Mouse (Mus musculus) small intestine, adult 2 months (tissue): ENCODE results near the gene Ros1. TPM values are rescaled to one million over a fixed set of nuclear protein-coding genes. Genes with fewer than 3 reads are reported as not detected.

ENCODE experiments used
- H3K27ac ChIP-seq: fragments of 200-500 bp; 2 replicates; pipeline ENCODE4 v1.5.1; 2012; ENCODE audit warnings: low read depth, low read length, control low read depth, inconsistent platforms; ENCODE audit not compliant: insufficient read depth
- H3K27me3 ChIP-seq: fragments of 200-500 bp; 2 replicates; pipeline ENCODE4 v1.6.1; 2012; ENCODE audit warnings: mild to moderate bottlenecking, moderate library complexity, low read length, inconsistent platforms; ENCODE audit not compliant: control insufficient read depth, insufficient read depth
- H3K36me3 ChIP-seq: fragments of 200-500 bp; 2 replicates; pipeline ENCODE4 v1.6.1; 2012; ENCODE audit warnings: mild to moderate bottlenecking, low read length, control low read depth, inconsistent platforms; ENCODE audit not compliant: control insufficient read depth, insufficient read depth
- H3K4me1 ChIP-seq: fragments of 200-500 bp; 2 replicates; pipeline ENCODE4 v1.6.1; 2012; ENCODE audit warnings: low read length, inconsistent platforms, mixed read lengths; ENCODE audit not compliant: control insufficient read depth, insufficient read depth, insufficient read length
- H3K4me3 ChIP-seq: fragments of 200-500 bp; 2 replicates; pipeline ENCODE4 v1.5.1; 2012; ENCODE audit warnings: low read depth, mild to moderate bottlenecking, control low read depth, inconsistent platforms, low read length, moderate library complexity
- CTCF ChIP-seq: fragments of 200-500 bp; IDR thresholded peaks from 2 replicates; pipeline ENCODE4 v1.5.1; 2012; ENCODE audit warnings: low read depth, mild to moderate bottlenecking, control low read depth, inconsistent platforms, low read length, moderate library complexity, mixed read lengths; ENCODE audit not compliant: insufficient replicate concordance, insufficient read length; ENCODE audit errors: extremely low read depth
- POLR2A ChIP-seq: fragments of 200-500 bp; IDR thresholded peaks from 2 replicates; pipeline ENCODE4 v1.6.1; 2012; ENCODE audit warnings: low read depth, mild to moderate bottlenecking, control low read depth, inconsistent platforms, low read length, moderate library complexity
- WGBS: fragments of 180-500 bp; shearing (Covaris S2); methylation state at CpG from one replicate; pipeline ENCODE4 v1.1.7; 2018; 5-methylcytosine and 5-hydroxymethylcytosine counted together
- polyA plus RNA-seq: library from polyadenylated mRNA; depleted of rRNA; stranded (reverse); fragments of >200 nt; gene quantifications from 2 replicates; pipeline ENCODE4 v1.2.3, GENCODE M21; 2012; rRNA removed

The Ros1 gene
- polyA plus RNA-seq = 0.03 and 0.25 TPM in 2 replicates

DNA sequence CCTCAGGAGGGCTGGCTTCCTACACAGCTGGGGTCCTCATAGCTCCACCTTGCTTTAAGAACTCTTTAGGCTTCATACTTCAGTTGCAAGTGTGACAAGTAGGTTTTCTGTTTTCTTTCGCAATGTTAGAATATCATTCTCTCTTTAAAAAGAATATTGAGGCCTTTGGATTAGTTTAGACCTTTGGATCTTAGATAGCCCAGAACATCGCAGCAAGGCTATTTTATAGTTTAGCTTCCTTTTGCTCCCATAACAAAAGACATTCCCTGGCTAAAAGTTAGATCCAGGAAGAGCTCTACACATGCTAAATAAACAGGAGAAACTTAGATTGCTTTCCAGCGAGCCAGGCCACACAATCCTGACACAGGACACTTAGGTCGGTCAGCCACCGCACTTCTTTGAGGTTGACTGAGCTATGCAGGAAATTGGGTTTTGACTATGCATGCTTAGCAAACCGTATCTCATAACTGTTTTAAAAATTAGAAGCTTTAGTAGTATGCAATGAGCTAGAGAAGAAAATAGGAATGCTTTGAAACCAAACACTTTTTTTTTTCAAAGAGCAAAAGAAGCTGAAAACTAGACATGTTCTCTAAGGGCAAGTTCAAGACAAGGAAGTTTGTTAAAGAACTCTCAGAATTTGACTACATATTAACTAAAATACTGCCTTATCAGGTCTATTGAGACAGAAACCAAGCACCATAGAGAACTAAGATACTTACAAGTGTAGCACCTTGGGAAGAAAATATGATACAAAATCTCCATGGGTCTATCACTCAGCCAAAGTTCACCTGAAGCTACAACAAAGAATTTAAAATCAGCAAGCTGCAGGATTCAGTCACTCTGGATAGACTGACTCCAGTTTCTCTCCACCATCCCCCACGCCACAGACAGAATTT is at the start of gene Ros1:
TSS of gene Ros1 (minus strand) at position 288 of the 896 bp plus-strand sequence.
- no peaks in the 10 kb centered on the region for H3K4me1 ChIP-seq
- H3K27me3 ChIP-seq = no peaks in the 10 kb centered on the region
- H3K27ac ChIP-seq = peak within 1 kb of the TSS; percentile 73
- WGBS = 32% methylated on average over 7 of the region's 7 CpGs
- H3K36me3 ChIP-seq = 0 out of 2 replicates have a peak, but pooled peaks cover 1% of the 10 kb centered on the region
- no peak within 1 kb of the TSS for H3K4me3 ChIP-seq
- no peak for TF ChIP-seq CTCF
- TF ChIP-seq POLR2A = no peak

DNA sequence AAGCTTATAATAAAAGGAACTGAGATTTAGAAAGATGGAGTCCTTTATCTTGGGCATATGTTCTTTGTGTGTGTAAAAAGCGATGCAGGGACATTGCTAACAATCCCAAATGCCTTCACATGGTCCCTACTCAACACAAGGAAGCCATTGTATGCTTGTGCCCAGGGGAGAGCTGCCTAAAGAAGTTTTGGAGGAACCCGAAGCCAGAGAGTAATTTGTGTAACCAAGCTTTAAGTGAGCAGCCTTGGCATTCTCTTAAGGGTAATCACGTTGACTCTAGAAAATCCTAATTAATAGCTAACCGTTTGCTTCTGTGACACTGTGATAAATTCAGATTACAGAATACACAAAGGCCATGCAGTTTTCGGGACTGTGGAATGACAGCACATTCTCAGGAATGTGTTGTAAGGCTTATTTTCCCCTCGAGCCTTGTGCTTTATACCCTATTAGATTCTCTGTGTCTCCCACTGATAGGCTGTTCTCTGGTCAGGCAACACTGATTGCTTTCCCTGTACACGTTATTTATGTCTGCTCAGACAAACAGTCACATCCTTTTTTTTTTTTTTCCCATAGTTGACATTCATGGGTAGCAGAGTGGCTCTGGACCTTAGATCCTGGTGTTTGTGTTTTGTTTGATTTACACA is 47.8 kb upstream of the Ros1 start:
- WGBS = 48% methylated on average over 7 of the region's 7 CpGs
- Histone ChIP-seq H3K27ac (no peak overlapping the region), H3K4me3 (no peak overlapping the region)

DNA sequence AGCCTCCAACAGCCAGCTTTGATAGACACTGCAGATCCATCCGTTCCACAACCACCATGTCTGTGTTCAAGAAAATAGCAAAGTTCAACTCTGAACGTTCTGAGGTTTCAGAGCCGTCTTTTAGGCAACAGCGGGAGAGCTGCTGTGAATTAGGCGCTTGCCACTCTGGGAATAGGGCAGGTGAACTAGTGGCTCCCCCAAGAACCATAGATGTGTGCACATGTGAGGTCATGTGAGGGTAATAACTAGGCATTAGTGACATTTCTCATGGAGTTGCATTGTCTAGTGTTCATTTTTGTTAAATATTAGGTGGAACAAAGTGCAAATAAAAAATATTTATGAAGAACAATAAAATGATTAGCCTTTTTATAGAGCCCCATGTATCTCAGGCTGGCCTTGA is 47.0 kb upstream of the Ros1 start:
- 23% methylated on average over 5 of the region's 5 CpGs for WGBS
- H3K36me3 ChIP-seq = no peaks in the 10 kb centered on the region
- H3K4me3 ChIP-seq = no peak overlapping the region
- peaks cover 13% of the 10 kb centered on the region for H3K4me1 ChIP-seq
- no peak for TF ChIP-seq CTCF
- TF ChIP-seq POLR2A = no peak
- H3K27ac ChIP-seq = peak overlapping the region; percentile 52
- no peaks in the 10 kb centered on the region for H3K27me3 ChIP-seq

More for the DNA sequence above, 47.8 kb upstream of the Ros1 start:
- H3K36me3 ChIP-seq = no peaks in the 10 kb centered on the region
- no peaks in the 10 kb centered on the region for H3K27me3 ChIP-seq
- H3K4me1 ChIP-seq = peaks cover 13% of the 10 kb centered on the region
- TF ChIP-seq CTCF (no peak), POLR2A (no peak)

DNA sequence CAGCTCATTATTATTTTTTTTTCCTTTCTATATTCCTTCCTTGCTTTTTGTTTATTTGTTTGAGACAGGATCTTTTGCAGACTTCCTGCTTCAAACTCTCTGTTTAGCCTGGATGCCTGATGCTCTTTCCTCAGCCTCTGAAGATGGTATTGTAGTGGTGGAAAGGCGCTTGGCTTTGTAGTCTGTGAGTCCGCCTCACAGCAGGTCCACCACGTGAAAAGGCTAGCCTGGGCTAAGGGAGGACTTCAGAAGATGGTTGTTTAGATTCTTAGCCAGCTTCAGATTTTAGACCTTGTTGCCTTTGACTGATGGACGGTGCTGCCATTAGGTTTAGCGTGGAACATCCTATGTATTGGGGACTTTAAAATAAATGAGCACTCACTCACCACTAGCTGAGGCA is 40.4 kb upstream of the Ros1 start:
- 66% methylated on average over 5 of the region's 5 CpGs for WGBS
- H3K27me3 ChIP-seq = no peaks in the 10 kb centered on the region
- TF ChIP-seq CTCF (no peak), POLR2A (no peak)
- H3K4me1 ChIP-seq = peaks cover 7% of the 10 kb centered on the region; the same call in 1 of the 2 replicates
- no peaks in the 10 kb centered on the region for H3K36me3 ChIP-seq
- no peak overlapping the region for H3K4me3 ChIP-seq
- H3K27ac ChIP-seq = no peak overlapping the region

DNA sequence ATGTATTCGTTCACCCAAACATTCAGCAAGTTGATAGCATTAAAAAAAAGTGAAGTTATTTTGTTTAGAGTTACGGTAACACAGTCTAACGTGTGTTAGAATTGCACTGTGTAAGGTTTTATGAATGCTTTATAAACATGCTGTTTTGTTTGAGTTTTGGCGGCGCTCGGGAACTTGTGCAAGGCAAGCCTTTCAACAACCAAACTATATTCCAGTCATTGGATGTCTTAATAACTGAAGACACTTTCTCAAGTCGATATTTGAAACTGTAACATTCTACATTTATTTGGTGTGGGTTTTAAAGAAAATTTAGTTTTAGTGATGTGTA is 39.6 kb upstream of the Ros1 start:
- WGBS = 2% methylated on average over 7 of the region's 7 CpGs
- no peak overlapping the region; the same call in 1 of the 2 replicates for H3K4me3 ChIP-seq
- H3K36me3 ChIP-seq = no peaks in the 10 kb centered on the region
- peaks cover 7% of the 10 kb centered on the region; the same call in 1 of the 2 replicates for H3K4me1 ChIP-seq
- no peaks in the 10 kb centered on the region for H3K27me3 ChIP-seq
- H3K27ac ChIP-seq = no peak overlapping the region
- TF ChIP-seq POLR2A = no peak
- TF ChIP-seq CTCF = no peak

DNA sequence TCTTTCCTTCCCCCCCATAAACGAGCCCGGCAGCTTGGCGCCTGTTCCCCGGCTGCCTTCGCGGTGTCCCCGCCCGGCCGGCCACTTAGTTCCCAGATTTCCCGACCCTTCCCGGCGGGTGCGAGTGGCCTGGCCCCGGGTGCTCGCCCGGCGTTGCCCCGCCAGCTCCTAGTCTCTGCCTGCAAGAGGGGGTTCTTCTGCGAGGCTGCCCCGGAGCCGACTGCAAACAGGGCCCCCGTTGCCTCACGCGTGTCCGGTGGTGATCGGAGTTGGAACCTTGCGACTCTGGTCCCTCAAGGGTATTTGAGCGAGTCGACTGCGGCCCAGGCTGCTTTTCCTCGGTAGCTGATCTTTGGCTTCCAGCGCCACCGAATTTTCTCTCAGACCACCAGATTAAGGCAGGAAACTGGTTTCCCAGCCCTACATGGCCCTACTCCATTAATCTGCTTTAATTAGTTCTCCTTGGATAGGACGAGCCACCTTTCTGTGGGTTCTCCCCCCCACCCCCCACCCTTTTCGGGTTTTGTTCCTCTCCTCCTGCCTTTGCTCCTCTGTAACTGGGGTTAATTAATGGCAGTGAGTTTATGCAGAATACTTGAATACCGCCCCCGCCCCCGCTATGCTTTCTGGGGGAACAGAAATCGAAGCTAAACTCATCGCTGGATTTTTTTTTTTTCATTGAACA is 39.1 kb upstream of the Ros1 start:
- Histone ChIP-seq H3K36me3 (no peaks in the 10 kb centered on the region), H3K27me3 (no peaks in the 10 kb centered on the region), H3K4me1 (peaks cover 7% of the 10 kb centered on the region; the same call in 1 of the 2 replicates), H3K4me3 (peak overlapping the region; percentile 78), H3K27ac (peak overlapping the region; percentile 74)
- under 1% methylated on average over 40 of the region's 40 CpGs for WGBS
- TF ChIP-seq POLR2A (no peak), CTCF (no peak)
